Mouse (Mus musculus): ENCODE data around the gene Zfp974.
A peak's percentile ranks its signal among the peaks of the same experiment; 100 is the strongest.
"Not testable (repeated sequence)": the region's sequence is repeated elsewhere in the genome, so short reads cannot be mapped to it uniquely, and the experiment has no call there.

Gene Zfp974

DNA sequence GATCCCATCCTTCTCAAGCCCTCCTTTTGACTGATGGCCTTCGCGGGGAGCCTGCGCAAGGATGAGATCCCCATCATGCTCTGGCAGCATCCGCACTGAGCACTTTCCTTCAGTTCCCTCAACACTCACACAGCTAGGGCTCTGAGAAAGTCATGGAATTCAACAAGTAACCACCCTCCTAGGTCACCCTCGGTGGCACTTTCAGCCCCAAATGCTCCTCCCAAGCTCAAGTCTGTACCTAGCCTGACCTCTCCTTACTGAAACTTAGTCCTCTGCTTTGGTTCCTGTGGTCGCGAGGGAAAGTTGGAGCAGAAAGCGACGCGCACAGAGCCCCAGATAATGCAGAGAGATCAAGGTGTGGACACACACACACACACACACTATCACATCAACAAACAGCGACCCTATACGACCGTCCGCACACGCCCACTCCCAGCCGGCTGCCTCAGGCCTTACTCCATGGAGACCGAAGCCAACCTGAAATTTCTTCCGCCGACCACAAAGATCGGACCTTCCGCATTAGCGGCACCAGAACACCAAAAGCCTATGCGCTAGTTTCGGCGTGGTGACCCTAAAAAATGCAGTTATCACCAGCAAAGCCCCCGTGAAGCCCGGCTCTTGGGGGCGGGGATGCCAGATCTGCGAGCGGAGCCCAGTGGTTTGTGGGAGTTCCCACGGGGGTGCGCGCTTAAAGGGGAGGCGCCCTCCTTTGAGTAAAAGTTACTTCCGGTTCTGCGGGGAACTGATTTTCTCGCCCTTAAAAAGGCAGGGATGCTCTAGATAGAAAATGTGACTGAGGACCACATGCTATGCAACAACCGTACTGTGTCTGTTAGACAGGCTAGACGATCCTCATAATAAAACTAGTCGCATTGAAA is at the start of gene Zfp974:
Gene Zfp974 (minus strand): TSS at position 643 of the 878 bp plus-strand sequence.
- peak; percentile 68 to 76 for DNase-seq

DNA sequence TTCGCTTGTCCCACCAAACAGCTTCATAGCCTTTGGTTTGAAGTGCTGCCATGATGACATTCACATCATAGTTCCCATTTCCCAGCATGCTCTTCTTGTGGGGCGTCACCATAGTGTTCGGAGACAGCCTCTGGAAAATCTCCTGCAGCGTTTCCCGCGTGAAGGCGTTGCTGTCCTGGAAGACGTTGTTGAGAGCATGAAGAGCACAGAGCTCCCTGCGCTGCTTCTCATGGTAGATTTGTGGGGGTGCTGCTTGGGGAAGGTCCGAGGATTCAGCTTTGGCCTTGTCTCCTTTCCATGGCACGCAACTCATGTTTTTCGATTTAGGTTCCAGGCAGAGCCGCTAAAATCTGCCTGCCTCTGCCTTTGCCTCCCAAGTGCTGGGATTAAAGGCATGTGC is 20.2 kb upstream of the Zfp974 start:
- not testable (repeated sequence) for DNase-seq

DNA sequence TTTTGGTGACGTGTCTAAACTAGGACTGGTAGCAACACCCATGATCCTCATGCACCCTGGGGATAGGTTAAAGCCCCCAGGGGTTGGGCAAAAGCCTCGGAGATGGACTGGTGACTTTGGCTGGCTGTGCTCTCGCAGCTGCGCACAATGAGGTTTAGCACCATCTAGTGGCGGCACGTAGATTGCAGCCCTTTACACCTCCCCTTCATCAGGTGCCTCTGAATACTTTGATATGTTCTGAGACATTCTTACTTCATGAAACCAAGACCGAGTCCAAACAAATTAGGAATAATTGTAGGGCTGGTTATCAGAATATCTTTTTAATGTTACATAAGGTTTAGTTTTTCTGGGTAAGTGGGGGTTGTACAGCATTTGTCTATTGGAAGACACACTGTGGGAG is 12.6 kb upstream of the Zfp974 start:
- DNase-seq = peak; percentile 34 to 43

DNA sequence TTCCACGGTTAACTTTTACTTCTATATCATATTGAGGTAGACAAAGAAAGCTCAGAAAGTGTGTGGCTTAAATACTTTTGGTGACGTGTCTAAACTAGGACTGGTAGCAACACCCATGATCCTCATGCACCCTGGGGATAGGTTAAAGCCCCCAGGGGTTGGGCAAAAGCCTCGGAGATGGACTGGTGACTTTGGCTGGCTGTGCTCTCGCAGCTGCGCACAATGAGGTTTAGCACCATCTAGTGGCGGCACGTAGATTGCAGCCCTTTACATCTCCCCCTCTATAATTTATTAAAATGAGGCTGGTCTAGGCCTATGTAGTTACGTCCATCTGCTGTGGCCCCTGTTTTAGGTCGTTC is 4.5 kb upstream of the Zfp974 start:
- not testable (repeated sequence) for DNase-seq

DNA sequence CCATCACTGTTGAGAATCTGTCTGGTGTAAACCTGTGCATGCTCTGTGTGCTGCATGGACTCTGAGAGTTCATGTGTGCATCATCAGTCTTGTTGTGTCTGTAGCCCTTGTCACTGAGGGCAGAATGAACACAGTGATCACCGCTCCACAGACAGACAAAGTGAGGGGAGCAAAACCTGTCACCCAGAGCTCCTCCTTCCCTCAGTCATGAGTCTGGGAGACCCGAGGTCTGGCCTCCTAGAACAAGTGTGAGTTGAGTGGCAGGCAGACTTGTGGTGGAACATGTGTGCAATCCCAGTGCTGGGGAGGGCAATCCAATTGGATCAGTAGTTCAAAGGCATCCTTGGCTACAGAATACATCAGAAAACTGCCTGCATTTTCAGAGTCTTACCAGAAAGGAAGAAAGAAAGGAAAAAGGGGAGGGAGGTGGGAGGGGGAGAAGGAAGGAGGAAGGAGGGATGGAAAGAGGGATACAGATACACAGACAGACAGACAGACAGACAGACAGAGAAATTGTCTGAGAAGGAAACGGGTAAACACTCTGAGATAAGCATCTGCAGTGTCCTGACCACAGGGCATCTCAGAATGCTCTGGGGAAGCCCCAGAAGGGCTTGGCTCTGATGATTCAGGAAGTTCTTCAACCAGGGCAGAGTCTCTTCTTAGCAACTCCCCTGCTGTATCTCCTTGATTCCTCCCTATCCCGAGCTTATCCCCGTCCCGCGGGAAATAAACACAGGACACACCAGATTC is 4.0 kb upstream of the Zfp974 start:
- DNase-seq = no peak

DNA sequence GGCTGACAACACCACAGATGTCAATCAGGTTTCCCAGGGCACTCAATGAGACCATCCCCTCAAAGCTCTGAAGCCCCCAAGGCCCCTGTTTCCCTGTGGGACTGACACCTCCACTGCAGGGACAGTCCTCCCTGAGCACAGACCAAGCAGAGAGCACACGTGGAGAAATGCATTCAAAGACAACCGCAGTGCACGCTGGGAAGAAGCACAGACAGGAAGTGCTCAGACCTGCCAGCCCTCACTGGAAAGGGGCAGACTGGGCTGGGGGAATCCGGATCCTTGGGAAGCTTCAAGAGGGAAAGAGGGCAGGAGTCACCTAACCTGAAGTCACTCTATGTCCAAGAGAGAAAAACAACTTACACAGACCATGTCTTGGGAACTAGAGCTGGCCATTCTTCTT is 2.2 kb downstream of the Zfp974 start:
- not testable (repeated sequence) for DNase-seq

DNA sequence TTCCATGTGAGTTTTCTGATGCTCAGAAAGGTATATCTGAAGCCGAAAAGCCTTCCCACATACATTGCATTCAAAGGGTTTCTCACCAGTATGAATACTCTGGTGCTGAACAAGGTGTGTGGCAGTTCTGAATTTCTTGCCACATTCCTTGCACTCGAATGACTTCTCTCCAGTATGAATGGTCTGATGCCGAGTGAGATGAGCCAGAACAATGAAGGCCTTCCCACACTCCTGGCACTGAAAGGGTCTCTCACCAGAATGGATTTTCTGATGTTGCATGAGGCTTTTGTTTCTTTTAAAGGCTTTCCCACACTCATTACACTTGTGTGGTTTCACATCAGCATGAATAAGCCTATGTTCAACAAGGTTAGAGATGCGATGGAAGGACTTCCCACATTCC is 18.3 kb downstream of the Zfp974 start:
- not testable (repeated sequence) for DNase-seq

DNA sequence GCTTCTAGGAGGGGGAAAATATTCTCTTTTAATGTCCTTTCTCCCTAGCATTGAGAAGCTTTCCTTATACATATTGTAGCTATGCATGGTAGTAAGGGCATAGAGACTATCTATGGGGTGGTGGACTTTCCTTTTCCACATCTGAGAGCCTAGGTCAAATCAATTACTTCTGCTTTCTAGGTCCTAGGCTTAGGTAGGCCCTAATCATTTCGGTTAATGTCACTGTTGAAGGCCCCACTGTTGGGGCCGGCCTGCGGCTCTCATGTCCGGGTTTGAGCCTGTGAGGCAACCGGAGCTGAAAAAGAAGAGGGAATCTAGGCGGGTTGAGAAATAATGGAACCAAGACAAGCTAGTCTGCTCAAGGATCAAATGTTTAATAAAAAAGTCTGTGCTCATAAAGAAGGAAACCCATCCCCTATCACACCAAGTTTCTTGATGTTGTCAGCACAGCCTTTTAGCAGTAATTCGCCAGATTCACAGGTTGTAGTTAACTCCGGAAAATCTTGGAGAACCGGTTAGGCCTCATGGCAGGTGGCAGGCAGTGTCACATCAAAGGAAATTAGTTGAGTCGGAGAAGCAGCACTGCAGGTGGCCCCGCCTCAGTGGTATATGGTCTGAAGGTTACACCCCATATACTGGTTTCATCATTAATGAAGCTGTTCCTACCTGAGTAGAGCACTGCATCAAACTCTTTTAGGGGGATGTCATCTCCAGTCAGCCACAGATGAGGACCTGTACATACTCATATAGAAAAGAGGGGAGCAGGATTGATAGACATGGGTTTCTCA is 24.0 kb downstream of the Zfp974 start:
- DNase-seq = no peak

DNA sequence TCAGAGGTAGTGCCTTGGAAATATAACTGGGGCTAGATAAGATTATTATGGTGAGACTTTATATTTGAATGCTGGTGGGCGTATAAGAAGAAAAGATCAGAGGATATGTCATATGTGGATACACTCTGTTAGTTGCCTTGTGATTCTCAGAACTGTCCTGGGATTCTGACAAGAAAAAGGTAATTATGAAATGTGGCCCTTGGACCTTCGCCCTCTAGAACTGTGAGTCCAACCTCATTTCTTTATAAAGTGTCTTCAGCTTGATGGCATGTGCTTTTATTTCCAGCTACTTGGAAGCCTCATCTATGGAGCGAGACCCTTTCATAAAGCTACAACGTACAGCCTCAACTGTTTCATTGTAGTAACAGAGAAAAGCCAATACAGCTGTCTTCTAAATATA is 28.7 kb downstream of the Zfp974 start:
- no peak for DNase-seq

DNA sequence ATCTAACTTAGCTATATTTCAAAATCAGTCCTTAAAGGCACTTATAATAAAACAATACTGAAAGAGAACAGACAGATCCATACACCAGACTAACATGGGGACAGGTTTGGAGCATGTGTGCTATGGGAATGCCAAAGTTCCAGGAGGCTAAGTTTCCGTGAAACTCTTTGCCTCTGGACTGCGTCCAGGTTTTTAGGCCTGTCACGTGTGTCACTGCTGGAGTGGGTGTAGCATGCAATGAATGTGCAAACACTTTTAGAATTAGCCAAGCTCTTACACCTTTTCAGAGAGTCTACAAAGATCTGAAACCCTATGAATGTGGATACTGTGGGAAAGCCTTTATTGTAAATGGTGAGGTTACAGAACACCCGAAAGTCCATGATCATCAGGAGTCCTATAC is 47.5 kb downstream of the Zfp974 start:
- DNase-seq = no peak

DNA sequence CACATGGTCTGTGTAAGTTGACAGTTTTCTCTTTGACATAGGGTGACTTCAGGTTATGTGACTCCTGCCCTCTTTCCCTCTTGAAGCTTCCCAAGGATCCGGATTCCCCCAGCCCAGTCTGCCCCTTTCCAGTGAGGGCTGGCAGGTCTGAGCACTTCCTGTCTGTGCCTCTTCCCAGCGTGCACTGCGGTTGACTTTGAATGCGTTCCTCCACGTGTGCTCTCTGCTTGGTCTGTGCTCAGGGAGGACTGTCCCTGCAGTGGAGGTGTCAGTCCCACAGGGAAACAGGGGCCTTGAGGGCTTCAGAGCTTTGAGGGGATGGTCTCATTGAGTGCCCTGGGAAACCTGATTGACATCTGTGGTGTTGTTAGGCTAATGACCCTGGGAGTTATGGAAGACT is 66.7 kb downstream of the Zfp974 start:
- not testable (repeated sequence) for DNase-seq

DNA sequence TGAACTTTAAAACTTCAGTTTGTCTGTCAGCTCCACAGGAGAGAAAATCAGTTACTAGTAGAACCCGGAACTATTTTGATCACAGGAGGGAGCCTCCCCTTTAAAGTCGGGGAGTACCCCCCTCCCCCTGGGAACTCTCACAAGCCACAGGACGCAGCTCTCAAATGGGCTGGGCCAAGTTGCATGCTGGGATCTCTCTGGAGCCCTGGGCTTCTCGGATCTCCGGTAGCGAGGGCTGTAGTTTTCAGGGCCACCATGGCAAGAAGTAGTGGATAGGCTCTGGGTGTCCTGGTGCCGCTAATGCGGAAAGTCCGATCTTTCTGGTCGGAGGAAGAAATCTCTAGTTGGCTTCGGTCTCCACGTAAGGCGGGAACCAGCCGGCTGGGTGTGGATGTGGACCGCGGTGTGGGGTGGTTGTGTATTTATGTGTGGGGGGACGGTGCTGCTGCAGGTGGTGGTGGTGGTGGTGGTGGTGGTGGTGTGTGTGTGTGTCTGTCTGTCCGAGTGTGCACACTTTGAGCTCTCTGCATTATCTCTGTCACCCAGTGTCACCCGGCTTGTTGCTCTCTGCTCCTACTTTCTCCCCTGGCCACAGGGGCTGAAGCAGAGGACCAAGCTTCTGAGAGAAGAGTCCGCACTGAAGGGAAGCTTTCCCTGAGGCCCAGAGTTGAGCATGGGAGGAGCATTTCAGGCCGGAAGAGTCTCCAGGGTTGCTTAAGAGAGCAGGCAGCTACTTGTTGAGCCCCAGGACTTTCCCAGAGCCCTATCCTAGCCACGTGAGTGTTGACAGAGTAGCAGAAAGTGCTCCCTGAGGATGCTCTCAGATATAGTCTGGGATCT is 68.6 kb downstream of the Zfp974 start:
- DNase-seq = peak; percentile 41 to 50

DNA sequence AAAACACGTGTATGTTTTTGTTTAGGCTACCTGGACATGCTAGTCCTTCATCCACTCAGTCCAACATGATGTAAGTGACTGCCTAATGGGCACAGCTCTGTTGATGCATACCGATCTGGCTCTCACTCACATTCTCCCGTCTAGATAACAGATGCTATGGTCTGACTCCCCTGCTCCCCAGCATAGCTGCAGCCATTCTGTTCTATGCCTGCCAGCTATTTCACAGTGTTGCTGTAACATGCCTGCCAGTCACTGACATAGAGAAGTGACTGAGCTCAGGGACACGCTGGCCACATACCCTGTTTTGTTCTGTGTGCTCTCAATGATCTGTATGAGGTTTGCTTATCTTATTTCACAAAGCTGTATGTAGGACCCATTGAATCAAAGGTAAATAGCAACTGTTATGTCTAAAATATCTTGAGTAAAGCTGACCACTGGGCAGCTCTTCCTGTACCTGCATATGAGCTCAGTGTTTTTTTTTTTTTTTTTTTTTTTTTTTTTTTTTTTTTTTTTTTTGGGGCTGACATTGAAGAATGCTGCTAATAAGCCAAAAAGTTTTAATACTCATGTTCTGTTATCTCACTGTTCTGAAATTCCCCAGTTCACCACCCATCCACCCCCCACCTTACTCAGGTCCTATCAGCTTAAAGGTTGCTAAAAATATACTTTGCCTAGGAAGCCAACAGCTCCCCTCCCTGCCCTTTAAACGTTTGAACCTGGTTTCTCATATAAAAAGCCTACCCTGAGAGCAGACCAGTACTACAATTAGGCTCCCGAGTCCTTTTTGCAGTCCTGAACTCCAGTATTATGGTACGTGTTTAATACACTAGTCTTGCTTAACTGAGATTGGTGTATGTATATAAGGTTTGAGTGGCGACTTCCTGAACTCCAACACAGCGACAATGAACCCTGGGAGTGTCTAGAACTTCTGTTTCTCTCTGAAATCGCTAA is 69.7 kb downstream of the Zfp974 start:
- peak; percentile 16 to 41 for DNase-seq

All from cerebellum, postnatal 25 days (tissue).